Mouse (Mus musculus): ENCODE measurements around the gene Elovl1. TPM values are rescaled to one million over a fixed set of nuclear protein-coding genes. Genes with fewer than 3 reads are reported as not detected.

Elovl1 gene
- polyA plus RNA-seq, 1 experiment from 2014 or later: 107 TPM

DNA sequence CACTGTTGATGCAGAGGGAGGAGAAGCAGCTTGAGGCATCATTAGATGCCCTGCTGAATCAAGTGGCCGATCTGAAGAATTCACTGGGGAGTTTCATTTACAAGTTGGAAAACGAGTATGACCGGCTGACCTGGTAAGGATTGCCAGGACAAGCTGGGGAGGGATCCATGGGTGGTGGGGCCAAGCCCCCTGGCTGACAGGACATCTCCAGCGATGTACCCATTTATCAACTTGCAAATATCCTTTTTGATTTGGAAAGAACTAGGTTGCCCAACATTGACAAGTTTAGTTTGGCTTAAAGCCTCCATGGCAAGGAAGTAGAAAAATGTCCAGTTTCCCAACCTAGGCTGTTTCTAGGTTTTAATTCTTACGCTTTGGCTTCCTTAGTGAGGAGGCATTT, 17.0 kb upstream of the Elovl1 start:
- no peak overlapping the region for H3K27ac ChIP-seq
- no peaks in the 10 kb centered on the region for H3K27me3 ChIP-seq
- no peak overlapping the region for H3K4me2 ChIP-seq
- peaks cover 17% of the 10 kb centered on the region for H3K4me1 ChIP-seq
- peaks cover 45% of the 10 kb centered on the region for H3K36me3 ChIP-seq
- H3K4me3 ChIP-seq: no peak overlapping the region
- H3K9me3 ChIP-seq: no peaks in the 10 kb centered on the region
- WGBS: 93% methylated on average over 5 of the region's 5 CpGs
- no peak for ATAC-seq (ENCODE audit: borderline replicate concordance, extremely low read depth, low FRiP score, low TSS enrichment)
- H3K9ac ChIP-seq: no peak overlapping the region

DNA sequence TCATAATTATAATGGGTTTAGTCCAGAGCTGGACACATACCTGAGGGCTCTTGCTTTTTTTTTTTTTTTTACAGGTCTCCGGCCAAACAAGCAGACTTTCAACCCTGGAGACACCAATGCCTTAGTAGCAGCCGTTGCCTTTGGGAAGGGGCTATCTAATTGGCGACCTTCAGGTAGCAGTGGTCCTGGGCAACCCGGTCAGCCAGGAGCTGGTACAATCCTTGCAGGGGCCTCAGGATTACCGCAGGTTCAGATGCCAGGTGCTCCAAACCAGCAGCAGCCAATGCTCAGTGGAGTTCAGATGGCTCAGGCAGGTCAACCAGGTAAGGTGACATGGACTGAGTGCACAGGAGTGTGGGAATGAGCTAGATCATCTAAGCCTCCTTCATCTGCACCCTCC, 14.3 kb upstream of the Elovl1 start:
- WGBS: 97% methylated on average over 5 of the region's 5 CpGs
- peaks cover 57% of the 10 kb centered on the region for H3K36me3 ChIP-seq
- ATAC-seq (ENCODE audit: borderline replicate concordance, extremely low read depth, low FRiP score, low TSS enrichment): no peak
- no peaks in the 10 kb centered on the region for H3K9me3 ChIP-seq
- no peak overlapping the region for H3K27ac ChIP-seq
- H3K4me2 ChIP-seq: no peak overlapping the region
- no peak overlapping the region for H3K4me3 ChIP-seq
- no peaks in the 10 kb centered on the region for H3K27me3 ChIP-seq
- H3K9ac ChIP-seq: no peak overlapping the region
- H3K4me1 ChIP-seq: peaks cover 10% of the 10 kb centered on the region

- H3K36me3 ChIP-seq: peaks cover 70% of the 10 kb centered on the region
- 0 out of 2 replicates have a peak, but pooled peaks cover 1% of the 10 kb centered on the region for H3K4me1 ChIP-seq
- 80% methylated on average over 2 of the region's 2 CpGs for WGBS
- H3K27me3 ChIP-seq: no peaks in the 10 kb centered on the region
- no peak overlapping the region for H3K9ac ChIP-seq
- no peak for ATAC-seq (ENCODE audit: borderline replicate concordance, extremely low read depth, low FRiP score, low TSS enrichment)
- no peaks in the 10 kb centered on the region for H3K9me3 ChIP-seq
- H3K27ac ChIP-seq: no peak overlapping the region
- no peak overlapping the region for H3K4me2 ChIP-seq
- H3K4me3 ChIP-seq: no peak overlapping the region
Observed at GRCm38 (mm10) chr4:118415779-118416178, 12.1 kb upstream of the Elovl1 start.

DNA sequence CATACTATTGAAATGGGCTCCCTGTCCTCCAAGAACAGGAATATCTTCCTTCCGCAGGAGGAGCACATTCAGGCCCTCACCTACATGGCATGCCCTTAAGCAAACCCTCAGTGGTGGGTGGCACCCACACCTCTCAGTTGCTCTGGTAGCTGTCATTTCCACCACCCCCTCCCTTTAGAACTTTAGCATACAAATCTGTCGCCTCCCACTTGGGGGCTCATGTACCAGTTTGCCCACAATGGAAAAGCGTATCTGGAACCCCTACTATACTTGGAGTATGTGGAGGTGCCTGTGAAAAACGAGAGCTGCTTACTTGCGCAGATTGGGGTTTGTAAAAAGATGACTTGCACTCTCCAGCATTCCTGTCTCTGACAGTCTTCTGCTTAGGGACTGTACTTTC, 11.6 kb upstream of the Elovl1 start:
- no peak for ATAC-seq (ENCODE audit: borderline replicate concordance, extremely low read depth, low FRiP score, low TSS enrichment)
- 97% methylated on average over 5 of the region's 5 CpGs for WGBS
- H3K9ac ChIP-seq: no peak overlapping the region

GRCm38 (mm10) chr4:118417112-118417797, 10.6 kb upstream of the Elovl1 start:
- Histone ChIP-seq H3K9ac (no peak overlapping the region), H3K4me2 (no peak overlapping the region), H3K9me3 (no peaks in the 10 kb centered on the region), H3K36me3 (peaks cover 71% of the 10 kb centered on the region), H3K27ac (no peak overlapping the region), H3K27me3 (no peaks in the 10 kb centered on the region), H3K4me1 (no peaks in the 10 kb centered on the region), H3K4me3 (no peak overlapping the region)
- WGBS: 80% methylated on average over 13 of the region's 13 CpGs
- ATAC-seq (ENCODE audit: borderline replicate concordance, extremely low read depth, low FRiP score, low TSS enrichment): no peak

More for the DNA sequence above, 11.6 kb upstream of the Elovl1 start:
- Histone ChIP-seq H3K4me1 (no peaks in the 10 kb centered on the region), H3K4me3 (no peak overlapping the region), H3K36me3 (peaks cover 74% of the 10 kb centered on the region), H3K4me2 (no peak overlapping the region), H3K27me3 (no peaks in the 10 kb centered on the region), H3K9me3 (no peaks in the 10 kb centered on the region), H3K27ac (no peak overlapping the region)

DNA sequence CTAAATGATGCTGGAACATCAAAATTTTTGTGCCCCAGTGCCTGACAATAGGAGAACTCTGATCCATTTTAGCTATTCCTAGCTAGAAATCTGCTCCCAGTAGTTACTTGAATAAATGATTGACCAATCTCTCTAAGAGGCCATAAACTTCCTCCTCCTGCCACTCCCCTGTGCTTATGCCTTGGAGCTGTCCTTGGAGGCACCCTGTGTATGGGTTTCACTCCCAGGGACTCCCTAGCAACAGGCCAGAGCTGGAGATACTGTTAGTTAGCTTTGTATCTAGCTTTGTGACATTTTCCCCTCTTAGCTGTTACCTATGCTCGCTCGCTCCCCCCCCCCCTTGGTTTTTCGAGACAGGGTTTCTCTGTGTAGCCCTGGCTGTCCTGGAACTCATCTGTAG, 6.5 kb upstream of the Elovl1 start:
- WGBS: 91% methylated on average over 3 of the region's 3 CpGs

DNA sequence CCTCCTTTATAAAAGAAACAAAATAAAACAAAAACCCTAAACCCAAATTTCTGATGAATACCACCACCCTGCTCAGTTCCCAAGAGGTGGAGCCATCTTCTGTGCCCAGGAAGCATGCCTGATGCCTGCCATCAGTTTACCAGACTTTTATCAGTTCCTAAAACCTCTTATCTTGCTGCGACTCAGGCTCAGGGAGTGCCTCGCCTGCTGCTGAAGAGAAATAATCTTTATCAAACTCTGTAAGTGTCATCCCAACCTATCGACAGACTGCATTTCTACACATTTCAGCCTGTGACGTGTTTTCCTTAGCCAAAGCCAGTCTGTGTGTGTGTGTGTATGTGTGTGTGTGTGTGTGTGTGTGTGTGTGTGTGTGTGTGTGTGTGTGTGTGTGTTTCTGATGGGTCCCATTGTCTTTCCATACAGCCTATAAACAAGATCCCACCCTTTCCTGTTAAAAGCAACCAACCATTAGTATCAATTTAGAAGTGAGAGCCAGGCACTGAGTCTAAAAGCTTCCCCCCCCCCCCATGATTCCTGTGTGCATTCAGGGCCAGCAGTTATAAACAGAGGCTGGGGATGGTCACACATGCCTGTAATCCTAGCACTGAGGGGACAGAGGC, 3.2 kb upstream of the Elovl1 start:
- Histone ChIP-seq H3K4me1 (peaks cover 21% of the 10 kb centered on the region), H3K9ac (no peak overlapping the region), H3K27ac (no peak overlapping the region), H3K36me3 (peaks cover 19% of the 10 kb centered on the region), H3K9me3 (no peaks in the 10 kb centered on the region), H3K4me3 (no peak overlapping the region), H3K4me2 (no peak overlapping the region), H3K27me3 (no peaks in the 10 kb centered on the region)
- ATAC-seq (ENCODE audit: borderline replicate concordance, extremely low read depth, low FRiP score, low TSS enrichment): no peak
- WGBS: 71% methylated on average over 4 of the region's 4 CpGs

More for the DNA sequence above, 6.5 kb upstream of the Elovl1 start:
- no peaks in the 10 kb centered on the region for H3K4me1 ChIP-seq
- H3K27ac ChIP-seq: no peak overlapping the region
- ATAC-seq (ENCODE audit: borderline replicate concordance, extremely low read depth, low FRiP score, low TSS enrichment): no peak
- no peak overlapping the region for H3K4me3 ChIP-seq
- no peak overlapping the region for H3K4me2 ChIP-seq
- no peaks in the 10 kb centered on the region for H3K27me3 ChIP-seq
- peaks cover 31% of the 10 kb centered on the region for H3K36me3 ChIP-seq
- no peak overlapping the region for H3K9ac ChIP-seq
- H3K9me3 ChIP-seq: no peaks in the 10 kb centered on the region

DNA sequence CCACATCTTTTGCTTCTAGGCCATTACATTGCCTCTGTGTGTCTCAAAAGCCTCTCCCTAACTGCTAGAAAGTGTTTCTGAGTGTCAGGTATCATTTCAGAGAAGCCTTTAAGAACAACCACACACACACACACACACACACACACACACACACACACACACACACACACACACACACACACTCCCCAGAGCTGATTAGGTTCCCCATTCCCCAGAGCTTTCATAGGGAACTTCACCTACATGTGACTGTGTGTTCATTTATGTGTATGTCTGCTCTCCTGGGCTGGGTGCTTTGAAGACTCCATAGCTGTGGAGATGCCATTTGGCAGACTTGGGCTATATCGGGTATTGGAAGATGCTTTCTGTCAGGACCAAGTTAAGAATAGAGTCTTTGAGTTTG, 2.5 kb upstream of the Elovl1 start:
- peaks cover 14% of the 10 kb centered on the region for H3K36me3 ChIP-seq
- H3K27me3 ChIP-seq: no peaks in the 10 kb centered on the region
- H3K4me2 ChIP-seq: no peak overlapping the region
- H3K4me1 ChIP-seq: peaks cover 28% of the 10 kb centered on the region
- 87% methylated on average over 1 of the region's 1 CpGs for WGBS
- H3K27ac ChIP-seq: no peak overlapping the region
- H3K9me3 ChIP-seq: no peaks in the 10 kb centered on the region
- ATAC-seq (ENCODE audit: borderline replicate concordance, extremely low read depth, low FRiP score, low TSS enrichment): no peak
- H3K4me3 ChIP-seq: no peak overlapping the region
- no peak overlapping the region for H3K9ac ChIP-seq

DNA sequence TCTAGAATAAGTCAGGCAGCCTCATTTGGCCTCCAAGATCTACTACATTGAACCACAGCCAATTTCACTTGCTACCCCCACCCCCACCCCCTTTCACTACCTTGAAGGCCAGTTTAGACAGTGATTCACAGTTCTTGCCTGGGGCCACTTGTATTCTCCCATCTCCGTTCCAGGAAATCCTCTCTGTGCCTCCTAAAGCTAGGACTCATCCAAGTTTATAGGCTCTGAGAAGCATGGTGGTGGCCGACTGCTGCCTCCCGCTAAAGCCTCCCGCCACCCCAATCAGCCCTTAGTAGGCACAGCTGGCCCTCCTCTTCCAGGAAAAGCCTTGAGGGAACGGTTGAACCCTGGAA, 502 bp upstream of the Elovl1 start:
- 1% methylated on average over 5 of the region's 5 CpGs for WGBS
- H3K9me3 ChIP-seq: no peaks in the 10 kb centered on the region
- peaks cover 31% of the 10 kb centered on the region for H3K4me1 ChIP-seq
- H3K4me2 ChIP-seq: peak overlapping the region; percentile 82
- H3K9ac ChIP-seq: peak overlapping the region; percentile 62
- H3K27me3 ChIP-seq: no peaks in the 10 kb centered on the region
- no peak for ATAC-seq (ENCODE audit: borderline replicate concordance, extremely low read depth, low FRiP score, low TSS enrichment)
- peak overlapping the region; percentile 85 for H3K27ac ChIP-seq
- H3K36me3 ChIP-seq: peaks cover 19% of the 10 kb centered on the region
- H3K4me3 ChIP-seq: peak overlapping the region; percentile 59

GRCm38 (mm10) chr4:118428531-118429214, 780 bp downstream of the Elovl1 start:
- peak; percentile 19 for ATAC-seq (ENCODE audit: borderline replicate concordance, extremely low read depth, low FRiP score, low TSS enrichment)
- H3K9ac ChIP-seq: peak overlapping the region; percentile 57
- H3K27ac ChIP-seq: peak overlapping the region; percentile 85
- H3K27me3 ChIP-seq: no peaks in the 10 kb centered on the region
- WGBS: 16% methylated on average over 15 of the region's 15 CpGs
- peaks cover 30% of the 10 kb centered on the region for H3K36me3 ChIP-seq
- H3K4me3 ChIP-seq: peak overlapping the region; percentile 59
- H3K4me2 ChIP-seq: peak overlapping the region; percentile 82
- no peaks in the 10 kb centered on the region for H3K9me3 ChIP-seq
- peaks cover 32% of the 10 kb centered on the region for H3K4me1 ChIP-seq

DNA sequence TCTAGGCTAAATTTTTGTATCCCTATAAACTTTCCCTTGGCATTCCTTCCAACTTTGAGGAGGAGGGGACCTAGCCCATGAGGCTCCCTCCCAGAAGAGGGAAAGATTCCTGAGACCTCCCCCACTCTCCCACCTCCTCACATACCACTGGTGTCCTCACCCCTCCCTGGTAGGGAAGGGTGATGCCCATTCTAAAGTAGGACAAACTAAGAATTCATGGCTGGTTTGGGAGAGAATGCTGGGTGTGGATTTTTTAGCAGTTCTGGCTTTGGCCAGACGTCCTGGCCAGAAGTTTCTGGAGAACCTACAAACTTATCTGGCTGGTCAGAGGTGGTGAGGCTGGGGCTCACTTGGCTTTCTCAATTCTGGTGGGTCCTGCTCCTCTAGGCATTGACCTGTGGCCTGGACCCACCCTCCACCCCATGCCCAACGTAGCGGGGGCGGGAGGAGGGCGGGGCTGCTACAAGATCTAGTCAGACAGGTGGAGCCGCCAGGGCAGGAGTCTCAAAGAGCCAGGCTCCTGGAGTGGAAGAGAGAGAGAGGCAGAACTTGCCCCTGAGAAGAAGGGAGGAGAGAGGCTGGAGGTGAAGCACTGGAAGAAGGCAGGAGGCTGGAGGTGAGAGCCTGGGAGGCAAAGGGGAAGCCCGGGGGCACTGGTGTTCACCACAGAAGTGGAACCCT, 1.5 kb downstream of the Elovl1 start:
- Histone ChIP-seq H3K9me3 (no peaks in the 10 kb centered on the region), H3K4me2 (peak overlapping the region; percentile 82), H3K27ac (peak overlapping the region; percentile 85), H3K9ac (peak overlapping the region; percentile 20; the same call in 1 of the 2 replicates), H3K4me1 (peaks cover 39% of the 10 kb centered on the region), H3K4me3 (peak overlapping the region; percentile 59), H3K27me3 (no peaks in the 10 kb centered on the region), H3K36me3 (peaks cover 37% of the 10 kb centered on the region)
- 29% methylated on average over 7 of the region's 7 CpGs for WGBS
- no peak for ATAC-seq (ENCODE audit: borderline replicate concordance, extremely low read depth, low FRiP score, low TSS enrichment)

DNA sequence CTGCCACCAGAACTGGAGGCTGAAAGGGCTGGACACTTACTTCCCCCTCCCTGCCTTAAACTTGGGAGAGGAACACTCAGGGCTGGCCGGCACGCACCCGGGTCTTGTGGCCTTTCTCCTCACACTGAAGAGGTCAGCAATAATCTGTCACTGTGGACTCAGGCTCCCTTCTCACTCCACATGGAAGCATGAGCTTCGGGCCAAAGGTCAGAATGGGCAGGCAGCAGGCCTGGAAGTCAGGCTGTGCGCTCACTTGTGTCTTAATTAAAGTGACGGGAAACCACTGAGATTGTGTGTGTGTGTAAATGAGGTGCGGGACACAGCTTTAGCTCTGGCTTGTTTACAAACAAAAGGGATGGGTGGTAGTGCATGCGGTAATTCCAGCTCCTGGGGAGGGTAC, 4.4 kb downstream of the Elovl1 start:
- Histone ChIP-seq H3K4me1 (peaks cover 58% of the 10 kb centered on the region), H3K4me3 (no peak overlapping the region), H3K4me2 (no peak overlapping the region), H3K9me3 (no peaks in the 10 kb centered on the region), H3K36me3 (peaks cover 49% of the 10 kb centered on the region), H3K27ac (no peak overlapping the region), H3K9ac (no peak overlapping the region), H3K27me3 (no peaks in the 10 kb centered on the region)
- no peak for ATAC-seq (ENCODE audit: borderline replicate concordance, extremely low read depth, low FRiP score, low TSS enrichment)
- 62% methylated on average over 8 of the region's 8 CpGs for whole genome bisulfite sequencing

Data from lung, embryonic 15.5 days (tissue).